Mouse (Mus musculus) midbrain, embryonic 16.5 days (tissue): ENCODE measurements around the gene Cbx5. TPM values are rescaled to one million over a fixed set of nuclear protein-coding genes. Genes with fewer than 3 reads are reported as not detected.

Experiments used
- ATAC-seq: fragments of 200-750 bp; cut with Nextera tagmentation; 2 replicates; pipeline ENCODE4 v1.8.0; 2017; ENCODE audit warnings: moderate TSS enrichment
- H3K27ac ChIP-seq: fragments of 300-500 bp; sonication (generic); 2 replicates; pipeline ENCODE4 v1.5.1; 2014; ENCODE audit warnings: mild to moderate bottlenecking, low read length, mixed read lengths
- H3K27me3 ChIP-seq: fragments of 300-500 bp; sonication (generic); 2 replicates; pipeline ENCODE4 v1.6.1; 2014; ENCODE audit warnings: low read depth, low read length, mixed read lengths; ENCODE audit not compliant: control insufficient read depth, insufficient read depth
- H3K36me3 ChIP-seq: fragments of 300-500 bp; sonication (generic); 2 replicates; pipeline ENCODE4 v1.6.1; 2014; ENCODE audit warnings: mild to moderate bottlenecking, low read length, moderate library complexity, mixed read lengths; ENCODE audit not compliant: control insufficient read depth, insufficient read depth
- H3K4me1 ChIP-seq: fragments of 300-500 bp; sonication (generic); 2 replicates; pipeline ENCODE4 v1.6.1; 2014; ENCODE audit warnings: mild to moderate bottlenecking, low read length, mixed read lengths; ENCODE audit not compliant: control insufficient read depth, insufficient read depth
- H3K4me2 ChIP-seq: fragments of 300-500 bp; sonication (generic); 2 replicates; pipeline ENCODE4 v1.6.1; 2014; ENCODE audit warnings: mild to moderate bottlenecking, low read length, mixed read lengths
- H3K4me3 ChIP-seq: fragments of 300-500 bp; sonication (generic); 2 replicates; pipeline ENCODE4 v1.5.1; 2014; ENCODE audit warnings: low read depth, mild to moderate bottlenecking, low read length, moderate library complexity, mixed read lengths
- H3K9ac ChIP-seq: fragments of 300-500 bp; sonication (generic); 2 replicates; pipeline ENCODE4 v1.6.1; 2014; ENCODE audit warnings: low read depth, low read length, mixed read lengths
- H3K9me3 ChIP-seq: fragments of 300-500 bp; sonication (generic); replicated peaks from 2 replicates; pipeline ENCODE4 v1.6.1; 2014; ENCODE audit warnings: mild to moderate bottlenecking, low read length, mixed read lengths; ENCODE audit not compliant: control insufficient read depth, poor library complexity, severe bottlenecking
- WGBS: fragments of 180-500 bp; shearing (Covaris S2); extraction: QIAGEN DNeasy Blood & Tissue Kit; methylation state at CpG from one replicate; pipeline ENCODE4 v1.1.7; 2014; 5-methylcytosine and 5-hydroxymethylcytosine counted together
- polyA plus RNA-seq: library from polyadenylated mRNA; unstranded; fragments of >200 nt; fragmentation: Nextera tagmentation; extraction: Ambion mirVana; gene quantifications from 2 replicates; pipeline ENCODE4 v1.2.1, GENCODE M21; 2015

Gene Cbx5
- polyA plus RNA-seq, 1 experiment from 2014 or later: 139 TPM

DNA sequence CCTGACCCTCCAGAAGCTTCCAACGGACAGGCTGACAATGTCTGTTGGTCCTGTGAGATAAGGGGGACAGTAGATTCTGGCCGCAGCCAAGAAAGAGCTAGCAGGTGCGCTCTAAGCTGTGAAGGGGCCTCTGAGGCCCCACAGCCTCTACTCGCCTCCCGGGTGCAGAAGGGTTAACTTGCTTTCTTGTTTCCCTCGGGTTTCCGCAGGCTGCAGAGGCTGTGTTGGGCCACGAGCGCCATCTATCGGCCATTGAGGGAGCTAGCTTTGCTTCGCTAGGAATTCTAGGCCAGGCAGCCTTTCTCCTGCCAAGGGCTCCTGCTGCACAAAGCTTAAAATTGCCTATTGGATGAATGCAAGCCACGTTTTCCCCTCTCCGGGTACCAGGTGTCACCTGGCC lies 74.2 kb downstream of the Cbx5 start:
- Histone ChIP-seq H3K4me1 (peaks cover 31% of the 10 kb centered on the region), H3K4me3 (no peak overlapping the region), H3K9ac (peak overlapping the region; percentile 32; the same call in 1 of the 2 replicates), H3K27ac (no peak overlapping the region), H3K36me3 (no peaks in the 10 kb centered on the region), H3K27me3 (peaks cover 24% of the 10 kb centered on the region), H3K9me3 (no peaks in the 10 kb centered on the region), H3K4me2 (0 out of 2 replicates have a peak overlapping the region, but pooled peaks have one; percentile 17)
- WGBS: under 1% methylated on average over 13 of the region's 13 CpGs
- ATAC-seq: peak; percentile 15; the same call in 1 of the 2 replicates

DNA sequence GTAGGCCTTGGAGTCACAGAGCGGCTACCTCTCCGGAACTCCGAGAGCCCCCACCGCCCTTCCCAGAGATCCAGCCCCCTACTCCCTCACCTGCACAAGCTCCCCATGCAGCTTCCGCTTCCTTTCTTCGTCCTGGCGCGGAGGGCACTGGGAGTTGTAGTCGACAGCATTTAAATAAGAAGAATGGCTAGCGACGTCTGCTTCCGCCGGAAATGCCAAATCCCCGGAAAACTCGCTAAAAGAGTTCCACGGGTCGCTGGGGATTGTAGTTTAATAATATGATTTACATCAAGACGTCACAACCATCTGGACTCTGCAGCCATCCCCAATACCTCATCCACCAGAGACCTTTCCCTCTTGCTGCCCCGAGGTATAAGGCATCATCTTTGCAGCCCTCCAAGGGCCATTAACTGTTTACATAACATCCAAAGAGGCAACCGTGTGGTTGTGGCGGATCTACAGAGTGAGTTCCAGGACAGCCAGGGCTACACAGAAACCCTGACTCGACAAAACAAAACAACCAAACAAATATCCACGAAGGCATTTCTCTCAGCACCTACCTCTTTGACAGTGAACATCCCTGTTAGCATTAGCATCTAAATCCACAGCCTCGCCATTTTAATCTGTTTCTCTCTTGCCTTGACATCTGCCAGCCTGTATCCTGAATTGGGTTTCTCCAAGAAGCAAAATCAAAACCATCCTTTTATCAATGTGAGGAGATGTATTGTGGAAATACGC lies 76.3 kb downstream of the Cbx5 start:
- Histone ChIP-seq H3K4me3 (peak overlapping the region; percentile 69), H3K27me3 (peaks cover 12% of the 10 kb centered on the region), H3K4me2 (peak overlapping the region; percentile 78), H3K27ac (peak overlapping the region; percentile 56), H3K9me3 (no peaks in the 10 kb centered on the region), H3K9ac (peak overlapping the region; percentile 73), H3K36me3 (no peaks in the 10 kb centered on the region), H3K4me1 (peaks cover 15% of the 10 kb centered on the region)
- WGBS: 8% methylated on average over 25 of the region's 25 CpGs
- peak; percentile 91 for ATAC-seq

DNA sequence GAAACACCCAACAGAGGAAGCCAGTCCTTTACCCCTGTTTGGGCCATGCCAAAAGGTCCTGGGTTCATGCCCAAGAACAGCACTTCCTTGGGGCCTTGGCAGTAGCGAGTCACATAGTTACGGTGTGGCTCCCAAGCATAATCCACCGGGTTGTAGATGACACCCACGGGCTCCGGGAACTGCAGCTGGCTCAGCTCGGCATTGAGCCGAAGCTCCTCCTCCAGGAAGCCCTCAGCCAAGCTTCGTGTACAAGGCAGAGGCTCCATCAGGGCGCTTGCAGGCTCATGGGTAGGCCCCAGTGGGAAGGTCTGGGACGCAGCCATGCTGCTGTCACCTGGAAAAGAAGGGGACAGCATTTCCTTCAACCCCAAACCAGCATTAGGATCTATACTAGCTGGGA lies 82.0 kb downstream of the Cbx5 start:
- 80% methylated on average over 10 of the region's 10 CpGs for WGBS
- Histone ChIP-seq H3K27me3 (no peaks in the 10 kb centered on the region), H3K27ac (no peak overlapping the region), H3K4me1 (peaks cover 7% of the 10 kb centered on the region; the same call in 1 of the 2 replicates), H3K36me3 (no peaks in the 10 kb centered on the region; the same call in 1 of the 2 replicates), H3K9me3 (no peaks in the 10 kb centered on the region), H3K9ac (no peak overlapping the region), H3K4me3 (no peak overlapping the region), H3K4me2 (no peak overlapping the region)
- ATAC-seq: no peak

DNA sequence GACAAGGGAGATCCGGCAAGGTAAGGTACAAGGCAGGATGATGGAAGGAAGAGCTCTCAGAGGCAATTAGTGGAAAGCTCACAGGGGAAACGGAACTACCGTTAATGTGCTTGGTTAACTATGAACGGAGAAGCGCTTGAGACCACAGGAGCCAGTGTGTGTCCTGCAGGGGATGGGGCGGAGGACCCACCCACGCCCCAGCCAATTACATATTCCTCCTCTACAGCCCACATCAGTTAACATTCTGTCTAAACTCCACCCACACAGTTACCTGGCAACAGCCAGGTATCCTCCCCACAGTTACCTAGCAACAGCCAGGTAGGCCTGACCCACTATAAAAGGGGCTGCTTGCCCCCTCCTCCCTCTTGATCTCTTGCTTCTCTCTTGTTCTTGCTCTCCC lies 82.7 kb downstream of the Cbx5 start:
- Histone ChIP-seq H3K4me1 (peaks cover 3% of the 10 kb centered on the region; the same call in 1 of the 2 replicates), H3K9ac (no peak overlapping the region), H3K4me3 (no peak overlapping the region), H3K27ac (no peak overlapping the region), H3K27me3 (no peaks in the 10 kb centered on the region), H3K4me2 (no peak overlapping the region), H3K9me3 (no peaks in the 10 kb centered on the region), H3K36me3 (no peaks in the 10 kb centered on the region; the same call in 1 of the 2 replicates)
- ATAC-seq: no peak
- 51% methylated on average over 7 of the region's 7 CpGs for WGBS

DNA sequence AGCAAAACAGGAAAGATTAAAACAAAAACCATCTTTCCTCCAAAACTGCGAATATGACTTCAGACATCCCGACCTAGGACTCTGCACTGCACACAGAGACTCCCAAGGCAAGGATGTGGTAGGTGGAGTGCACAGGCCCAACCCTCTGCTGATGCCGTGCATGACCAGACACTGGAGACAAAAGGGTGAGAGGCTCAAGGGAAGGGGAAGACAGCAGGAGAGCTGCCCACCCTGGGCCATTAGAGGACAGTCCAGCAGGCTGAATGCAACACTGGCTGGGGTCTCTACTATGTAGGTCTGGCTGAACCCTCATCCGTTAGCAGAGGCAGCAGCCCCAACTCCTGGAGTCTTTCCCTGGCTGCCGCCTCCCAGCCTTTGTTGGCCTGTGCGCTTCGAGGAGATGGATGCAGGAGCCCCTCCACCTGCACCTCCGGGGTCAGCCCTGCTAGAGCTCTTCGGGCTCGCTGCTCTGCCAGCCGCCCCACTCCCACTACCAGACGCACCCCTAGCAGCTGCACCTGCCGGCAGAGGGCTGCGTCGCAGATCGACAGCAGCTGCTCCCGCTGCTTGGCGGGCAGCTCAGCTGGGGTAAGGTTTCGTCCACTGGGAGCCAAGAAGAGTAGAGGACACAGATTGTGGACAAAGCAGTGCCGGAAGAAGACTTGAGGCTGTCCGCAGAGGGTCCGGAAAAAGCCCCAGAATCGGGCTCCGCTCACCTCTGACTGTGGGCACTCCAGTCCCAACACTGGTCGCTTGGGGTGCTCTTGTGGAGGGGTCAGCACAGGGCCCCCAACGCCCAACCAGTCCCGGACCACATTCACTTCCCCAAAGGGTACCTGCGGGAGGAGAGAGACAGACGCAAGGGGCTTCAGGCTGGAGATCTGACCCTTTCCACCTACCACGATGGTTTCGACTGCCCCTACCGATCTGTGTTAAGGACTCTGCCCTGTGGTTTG lies 84.0 kb downstream of the Cbx5 start:
- no peak overlapping the region for H3K4me2 ChIP-seq
- no peak overlapping the region for H3K4me3 ChIP-seq
- H3K9ac ChIP-seq: 0 out of 2 replicates have a peak overlapping the region, but pooled peaks have one; percentile 4
- no peaks in the 10 kb centered on the region; the same call in 1 of the 2 replicates for H3K36me3 ChIP-seq
- H3K9me3 ChIP-seq: no peaks in the 10 kb centered on the region
- H3K27ac ChIP-seq: no peak overlapping the region
- ATAC-seq: peak; percentile 27; the same call in 1 of the 2 replicates
- no peaks in the 10 kb centered on the region for H3K27me3 ChIP-seq
- H3K4me1 ChIP-seq: peaks cover 3% of the 10 kb centered on the region; the same call in 1 of the 2 replicates
- 25% methylated on average over 32 of the region's 32 CpGs for WGBS

DNA sequence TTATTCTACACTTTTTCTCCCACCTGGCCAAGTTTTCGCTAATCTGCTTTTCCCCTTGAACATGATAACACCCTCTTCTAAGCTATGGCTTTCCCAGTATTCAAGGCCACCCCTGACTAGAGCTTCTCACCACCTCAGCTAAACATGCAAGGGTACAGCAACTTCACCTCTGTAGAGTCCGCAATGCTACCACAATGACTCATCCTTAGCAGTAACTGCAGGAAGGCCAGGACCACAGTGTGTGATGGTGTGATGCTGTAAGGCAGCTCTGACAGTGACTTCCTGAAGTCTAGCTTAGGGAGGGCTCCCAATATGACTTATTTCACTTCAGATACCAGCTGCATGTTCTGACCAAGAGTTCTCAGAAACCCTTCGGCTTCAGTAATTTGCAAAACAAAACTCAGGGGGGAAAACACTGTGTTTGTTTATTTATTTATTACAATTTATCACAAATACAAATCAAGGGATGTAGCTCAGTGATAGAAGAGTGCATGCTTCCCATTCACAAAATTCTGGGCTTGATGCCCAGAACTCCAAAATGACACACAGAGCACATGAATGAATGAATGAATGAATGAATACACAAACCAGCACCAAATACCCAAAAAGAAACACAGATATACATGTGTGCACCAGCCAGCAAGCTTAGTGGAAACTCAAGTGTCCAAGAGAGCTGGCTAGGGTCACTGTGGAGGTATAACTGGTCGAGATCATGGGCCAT lies 86.6 kb downstream of the Cbx5 start:
- peaks cover 3% of the 10 kb centered on the region; the same call in 1 of the 2 replicates for H3K4me1 ChIP-seq
- WGBS: 88% methylated on average over 4 of the region's 4 CpGs
- H3K36me3 ChIP-seq: no peaks in the 10 kb centered on the region; the same call in 1 of the 2 replicates
- no peak overlapping the region for H3K4me2 ChIP-seq
- no peak overlapping the region for H3K4me3 ChIP-seq
- H3K27me3 ChIP-seq: no peaks in the 10 kb centered on the region
- ATAC-seq: no peak
- H3K27ac ChIP-seq: no peak overlapping the region
- H3K9ac ChIP-seq: no peak overlapping the region
- no peaks in the 10 kb centered on the region for H3K9me3 ChIP-seq

DNA sequence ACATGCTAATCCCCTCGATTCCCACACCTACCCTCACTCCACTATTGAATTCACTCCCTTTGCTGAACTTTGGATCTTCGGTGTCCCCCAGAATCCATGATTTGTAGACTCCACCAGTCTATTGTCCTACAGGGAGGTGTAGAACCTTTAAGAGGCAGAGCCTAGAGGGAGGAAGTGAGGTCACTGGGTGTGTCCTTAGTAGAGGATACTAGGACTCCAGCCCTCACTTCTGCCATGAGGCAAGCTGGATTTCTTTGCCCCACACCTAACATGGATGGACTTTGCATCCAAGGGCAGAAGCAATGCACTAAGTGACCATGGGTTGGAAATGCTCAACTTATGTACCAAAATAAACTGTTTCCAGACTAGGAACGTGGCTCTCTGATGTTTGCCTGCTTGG lies 87.2 kb downstream of the Cbx5 start:
- no peak overlapping the region for H3K9ac ChIP-seq
- no peaks in the 10 kb centered on the region for H3K27me3 ChIP-seq
- no peak for ATAC-seq
- H3K27ac ChIP-seq: no peak overlapping the region
- WGBS: 87% methylated on average over 3 of the region's 3 CpGs
- H3K9me3 ChIP-seq: no peaks in the 10 kb centered on the region
- no peaks in the 10 kb centered on the region; the same call in 1 of the 2 replicates for H3K36me3 ChIP-seq
- H3K4me3 ChIP-seq: no peak overlapping the region
- H3K4me2 ChIP-seq: no peak overlapping the region
- peaks cover 6% of the 10 kb centered on the region for H3K4me1 ChIP-seq

DNA sequence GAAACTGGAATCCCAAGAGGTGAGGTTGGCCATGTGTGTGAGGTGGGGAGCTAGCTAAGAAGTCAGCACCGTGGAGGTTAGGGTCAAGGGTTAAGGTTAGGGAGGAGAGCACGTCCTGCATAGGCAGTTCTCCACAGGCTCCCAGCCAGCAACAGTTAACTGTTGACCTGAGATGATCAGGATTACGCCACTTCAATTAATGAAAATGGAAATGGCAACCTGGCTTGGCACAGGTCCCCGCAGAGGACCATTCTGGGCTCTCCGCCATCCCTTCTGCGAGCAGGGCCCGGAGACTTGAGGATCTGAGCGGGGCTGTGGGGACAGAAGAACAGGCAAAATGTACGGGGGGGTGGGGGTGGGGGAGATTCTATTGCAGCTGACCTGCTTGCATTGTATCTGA lies 91.8 kb downstream of the Cbx5 start:
- H3K27me3 ChIP-seq: peaks cover 13% of the 10 kb centered on the region
- H3K27ac ChIP-seq: no peak overlapping the region; the same call in 1 of the 2 replicates
- H3K9me3 ChIP-seq: no peaks in the 10 kb centered on the region
- peak; percentile 38; the same call in 1 of the 2 replicates for ATAC-seq
- peaks cover 8% of the 10 kb centered on the region for H3K4me1 ChIP-seq
- H3K36me3 ChIP-seq: no peaks in the 10 kb centered on the region
- H3K4me2 ChIP-seq: peak overlapping the region; percentile 53; the same call in 1 of the 2 replicates
- H3K4me3 ChIP-seq: no peak overlapping the region
- 44% methylated on average over 9 of the region's 9 CpGs for WGBS
- H3K9ac ChIP-seq: no peak overlapping the region
